Mouse (Mus musculus) telencephalon, adult 2 months (tissue): ENCODE data around the gene Mphosph10.

ENCODE experiments used
- DNase-seq: peaks from one replicate; pipeline ENCODE4 v3.0.0-alpha.2; 2011; ENCODE audit warnings: low read depth, low spot score

Mphosph10 gene

DNA sequence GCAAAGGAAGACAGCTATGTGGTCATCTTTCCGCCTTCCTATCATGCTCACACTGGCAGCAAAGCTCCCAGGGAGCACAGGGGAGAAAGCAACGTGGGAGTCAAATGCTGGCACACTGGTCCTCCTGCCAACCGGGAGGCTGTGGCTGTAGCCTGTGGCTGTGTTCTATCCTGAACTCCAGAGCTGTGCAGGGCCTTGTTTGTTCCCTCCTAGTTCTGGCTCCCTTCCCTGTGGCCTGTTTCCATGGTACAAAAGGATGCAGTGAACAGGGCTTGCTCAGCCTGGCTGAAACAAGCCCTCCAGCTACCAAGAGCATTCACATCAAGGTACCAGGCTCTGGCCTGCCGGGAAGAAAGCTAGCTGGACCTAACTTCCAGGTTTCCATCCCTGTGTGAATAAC lies 41.0 kb downstream of the Mphosph10 start:
- peak; percentile 85 for DNase-seq

DNA sequence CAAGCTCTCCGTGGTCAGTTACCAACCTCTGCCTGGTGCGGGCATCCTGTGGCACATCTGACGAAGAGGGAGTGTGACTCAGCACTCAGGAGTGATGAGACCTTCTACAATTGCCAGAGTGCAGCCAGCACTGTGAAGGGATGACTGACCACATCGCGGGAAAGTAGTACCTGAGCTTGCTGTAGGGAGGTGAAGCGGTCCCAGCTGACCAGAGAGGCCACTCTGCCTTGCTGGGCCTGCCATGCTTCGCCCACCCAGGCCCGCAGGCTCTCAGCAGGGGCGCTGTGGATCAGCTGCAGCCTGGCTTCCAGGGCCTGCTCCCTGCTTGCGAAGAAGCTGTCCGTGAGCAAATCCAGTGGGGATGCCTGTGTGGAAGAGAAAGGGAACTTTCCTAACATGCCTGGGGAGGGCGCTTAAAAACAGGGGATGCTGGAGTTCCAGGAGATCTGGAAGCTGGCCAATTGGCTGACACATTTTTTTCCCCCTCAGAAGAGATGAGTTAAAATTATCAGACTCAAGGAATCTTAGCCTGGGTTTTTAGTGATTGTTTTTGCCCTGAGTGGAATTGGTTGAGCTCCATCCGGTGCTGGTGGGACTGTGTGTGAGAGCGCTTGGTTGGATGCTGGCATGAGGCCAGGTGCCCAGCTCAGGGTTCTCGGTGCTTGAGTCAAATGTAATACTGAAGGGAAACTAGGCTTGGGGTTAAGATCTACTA lies 42.8 kb downstream of the Mphosph10 start:
- DNase-seq = peak; percentile 83

DNA sequence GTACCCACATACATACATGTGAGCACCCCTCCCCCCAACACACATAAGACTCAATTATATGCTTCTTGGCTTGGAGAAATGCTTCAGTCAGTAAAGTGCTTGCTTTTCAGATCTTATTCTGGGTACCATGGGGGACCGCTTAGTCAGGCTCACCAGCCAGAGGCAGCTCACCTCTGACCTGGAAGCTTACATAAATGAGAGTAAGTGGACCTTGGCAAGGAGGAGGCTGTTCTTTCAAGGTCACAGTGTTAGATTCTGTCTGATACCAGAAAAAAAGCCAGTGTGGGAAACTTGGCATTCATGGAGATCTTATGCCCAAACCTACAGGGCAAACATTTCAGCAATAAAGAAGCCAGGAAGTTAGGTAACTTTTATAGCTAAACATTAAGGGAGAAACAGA lies 44.3 kb downstream of the Mphosph10 start:
- DNase-seq = no peak

DNA sequence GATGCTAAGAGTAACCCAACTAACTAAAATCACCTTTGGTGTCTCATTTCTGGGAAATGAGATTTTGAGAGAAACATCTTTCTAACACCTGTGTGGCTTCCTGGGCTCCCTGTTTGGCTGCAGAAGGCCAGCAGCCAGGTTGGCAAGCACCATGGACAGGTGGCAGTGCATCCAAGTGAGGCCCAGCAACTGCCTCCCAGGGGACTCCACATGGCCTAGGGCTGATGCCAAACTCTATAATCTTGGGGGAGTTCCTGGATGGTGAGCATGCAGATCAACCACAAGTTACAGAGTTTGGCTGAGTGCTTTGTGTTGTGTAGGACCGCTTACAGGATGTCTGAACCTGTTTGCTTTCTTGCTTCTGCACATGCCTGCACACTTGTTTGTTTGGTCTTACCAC lies 59.4 kb downstream of the Mphosph10 start:
- DNase-seq = no peak

DNA sequence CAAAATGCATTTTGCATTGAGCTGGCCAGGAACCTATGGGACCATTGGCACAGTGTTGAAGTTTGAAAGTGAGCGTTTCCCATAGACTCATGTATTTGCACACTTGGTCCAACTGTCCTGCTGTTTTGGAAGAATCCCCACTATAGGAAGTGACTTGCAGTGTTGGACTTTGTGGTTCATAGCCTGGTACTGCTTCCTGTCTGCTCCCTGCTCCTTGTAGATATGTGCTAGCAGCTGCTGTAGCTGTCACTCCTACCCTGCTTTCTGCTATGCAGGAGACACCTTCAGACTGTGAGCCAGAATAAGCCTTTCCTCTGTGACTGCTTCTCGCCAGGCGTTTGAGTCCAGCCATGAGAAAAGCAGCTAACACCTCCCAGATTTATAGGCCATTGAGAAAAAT lies 60.8 kb downstream of the Mphosph10 start:
- no peak for DNase-seq

DNA sequence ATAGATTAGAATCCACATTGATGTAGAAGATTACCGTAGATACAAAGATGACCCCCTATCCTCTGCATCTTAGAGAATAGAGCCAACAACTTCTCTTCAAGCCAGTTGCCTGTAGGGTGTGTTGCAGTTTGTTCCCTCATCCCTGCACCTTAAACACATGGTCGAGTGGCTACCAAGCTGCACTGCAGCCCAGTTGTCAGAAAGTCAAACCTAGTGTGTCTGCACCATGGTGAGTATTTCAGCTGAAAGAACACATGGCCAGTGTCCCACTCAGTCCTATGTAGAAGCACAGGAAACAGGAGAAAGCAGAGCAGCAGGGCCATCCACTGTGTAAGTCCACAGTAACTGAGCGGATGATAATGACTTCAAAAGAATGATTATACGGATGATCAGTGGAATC lies 64.6 kb downstream of the Mphosph10 start:
- DNase-seq = no peak

DNA sequence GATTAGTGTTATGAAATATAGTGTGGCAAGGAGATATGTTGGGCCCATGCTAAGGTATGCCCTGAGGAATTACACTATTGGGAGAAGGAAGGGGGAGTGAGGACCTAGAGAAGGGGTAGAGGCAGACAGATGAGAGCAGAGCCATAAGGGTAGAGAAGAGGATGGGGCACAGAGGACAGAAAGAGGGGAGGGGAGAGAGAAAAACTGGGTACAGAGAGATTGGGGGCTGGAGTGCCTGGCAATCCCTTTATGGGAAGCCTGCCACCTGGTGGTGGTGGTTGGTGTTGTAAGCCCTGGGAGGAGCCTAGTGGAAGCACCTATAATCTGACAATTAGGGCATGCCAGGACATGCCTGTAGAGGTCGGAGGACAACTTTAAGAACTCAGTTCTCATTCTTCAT lies 65.2 kb downstream of the Mphosph10 start:
- no peak for DNase-seq
